Mouse (Mus musculus): ENCODE measurements around the gene Rbm19.

GRCm38 (mm10) chr5:120231435-120232147 is 115.3 kb downstream of the Rbm19 start:
- TF ChIP-seq POLR2A (IDR thresholded peaks at IDR 0.05; ENCODE audit: low read depth, low read length) (no peak), CTCF (IDR thresholded peaks at IDR 0.05; ENCODE audit: borderline replicate concordance, insufficient read depth, low read length) (no peak)

Data from embryonic fibroblast, embryonic 13.5 days (primary cell).